Mouse (Mus musculus): ENCODE data around the gene Bcl2l15.

Gene Bcl2l15

DNA sequence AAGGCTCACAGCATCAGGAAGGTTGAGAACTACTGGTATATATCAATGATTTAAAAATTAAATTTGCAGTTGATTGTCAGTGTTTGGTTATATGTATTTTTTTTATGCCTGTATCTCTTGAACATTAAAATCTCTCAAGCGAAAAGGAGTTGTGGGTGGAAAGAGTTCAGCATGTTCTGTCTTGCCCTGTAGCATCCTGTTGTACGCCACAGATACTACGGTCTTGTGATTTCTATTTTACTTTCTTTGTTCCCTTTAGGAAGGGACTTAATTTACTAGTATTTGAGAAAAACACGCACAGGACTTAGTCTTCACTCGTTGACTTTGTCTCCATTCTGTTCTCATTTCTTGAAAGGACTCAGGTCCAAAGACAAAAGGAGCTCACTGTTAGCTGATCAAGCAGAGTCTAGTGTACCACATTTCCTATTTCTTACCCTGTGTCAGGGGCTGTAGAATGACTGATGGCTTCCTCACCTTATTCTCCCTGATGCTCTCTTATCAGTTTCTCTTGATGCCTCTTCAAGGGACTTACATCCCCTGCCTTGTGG, 35.1 kb downstream of the Bcl2l15 start:
- no peak for DNase-seq (ENCODE audit: low read depth, low spot score)

DNA sequence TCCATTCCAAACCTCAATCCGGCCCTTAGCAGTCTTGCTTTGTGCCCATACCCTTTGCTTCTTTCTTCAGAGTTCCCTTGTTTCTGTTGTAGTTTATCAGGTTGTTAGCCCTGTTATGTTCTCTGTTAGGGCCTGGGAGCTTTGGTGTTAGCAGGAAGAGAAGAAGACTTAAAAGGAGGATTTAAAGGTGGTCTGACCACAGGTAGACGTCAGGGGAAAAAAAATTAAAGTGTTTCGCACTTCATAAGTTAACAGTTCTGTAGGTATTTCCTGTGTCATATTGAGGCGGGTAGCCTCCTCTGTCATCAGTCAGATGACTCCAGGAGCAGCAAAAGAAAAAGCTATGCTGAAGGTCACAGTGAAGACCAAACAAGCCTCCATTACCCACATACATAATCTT, 35.6 kb downstream of the Bcl2l15 start:
- no peak for DNase-seq (ENCODE audit: low read depth, low spot score)

DNA sequence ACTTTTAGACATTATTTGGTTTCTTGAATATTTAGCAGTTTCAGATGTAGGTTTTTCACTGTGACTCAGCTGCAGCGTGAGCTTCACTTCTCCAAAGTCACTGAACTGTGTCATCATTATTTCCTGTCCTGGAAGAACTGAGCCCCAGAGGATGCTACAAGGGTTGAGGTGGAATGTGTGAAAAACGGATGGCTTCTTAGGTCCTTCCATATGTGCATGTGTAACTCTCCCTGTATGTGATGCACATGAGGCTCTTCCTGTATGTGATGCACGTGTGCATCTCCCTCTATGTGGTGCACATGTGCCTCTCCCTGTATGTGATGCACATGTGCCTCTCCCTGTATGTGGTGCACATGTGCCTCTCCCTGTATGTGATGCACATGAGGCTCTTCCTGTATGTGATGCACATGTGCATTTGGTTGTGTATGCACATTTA, 40.3 kb downstream of the Bcl2l15 start:
- DNase-seq (ENCODE audit: low read depth, low spot score) = no peak

DNA sequence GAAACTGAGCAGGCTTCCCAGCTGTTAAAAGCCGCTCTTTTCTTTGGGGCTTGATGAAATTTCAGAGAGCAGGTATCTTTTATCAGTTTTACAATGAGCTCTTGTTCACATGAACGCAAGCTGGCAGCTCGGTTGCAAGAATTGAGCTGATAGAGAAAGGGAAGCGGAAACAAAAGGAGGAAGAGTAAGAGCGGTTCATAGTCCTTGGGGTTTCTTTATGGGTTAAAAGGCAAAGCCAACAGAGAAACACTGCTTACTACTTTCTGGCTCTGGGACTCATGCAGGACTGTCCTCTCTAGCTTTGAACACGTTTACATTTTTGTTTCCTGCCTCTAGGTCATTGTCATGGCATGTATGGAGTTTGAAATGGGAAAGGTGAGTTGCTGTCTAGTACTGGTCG, 41.9 kb downstream of the Bcl2l15 start:
- no peak for DNase-seq (ENCODE audit: low read depth, low spot score)

DNA sequence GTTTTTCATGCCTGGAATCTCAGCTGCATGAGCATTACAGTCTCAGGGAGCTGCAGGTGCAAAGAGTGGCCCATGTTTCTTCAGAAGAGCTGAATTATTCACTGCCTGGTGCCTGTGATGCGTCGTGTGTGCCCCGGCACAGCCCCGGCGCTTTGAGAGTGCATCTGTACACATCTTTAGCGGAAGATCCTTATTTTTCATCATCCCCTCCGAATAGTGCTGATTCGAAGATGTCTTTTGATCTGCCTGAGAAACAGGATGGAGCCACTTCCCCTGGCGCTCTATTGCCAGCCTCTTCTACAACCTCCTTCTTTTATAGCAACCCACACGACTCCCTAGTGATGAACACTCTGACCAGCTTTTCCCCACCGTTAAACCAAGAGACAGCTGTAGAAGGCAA, 53.5 kb downstream of the Bcl2l15 start:
- no peak for DNase-seq (ENCODE audit: low read depth, low spot score)

DNA sequence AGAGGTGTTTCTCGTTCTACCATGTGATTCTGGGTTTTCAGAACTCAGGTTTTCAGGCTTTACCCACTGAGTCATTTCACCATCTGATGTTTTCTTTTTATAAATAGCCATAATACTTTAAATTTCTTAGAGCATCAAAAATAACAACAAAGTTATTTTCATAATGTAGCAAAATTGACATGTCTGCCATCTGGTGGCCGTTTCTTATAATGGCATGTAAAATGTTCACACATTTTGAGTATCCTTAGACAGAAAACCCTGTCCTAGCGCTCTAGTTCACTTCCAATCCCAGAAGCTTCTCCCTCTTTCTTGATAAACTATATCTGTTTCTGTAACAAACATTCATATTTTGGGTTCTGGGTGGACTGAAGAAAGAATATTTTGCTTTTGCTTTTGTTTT, 55.2 kb downstream of the Bcl2l15 start:
- no peak for DNase-seq (ENCODE audit: low read depth, low spot score)

DNA sequence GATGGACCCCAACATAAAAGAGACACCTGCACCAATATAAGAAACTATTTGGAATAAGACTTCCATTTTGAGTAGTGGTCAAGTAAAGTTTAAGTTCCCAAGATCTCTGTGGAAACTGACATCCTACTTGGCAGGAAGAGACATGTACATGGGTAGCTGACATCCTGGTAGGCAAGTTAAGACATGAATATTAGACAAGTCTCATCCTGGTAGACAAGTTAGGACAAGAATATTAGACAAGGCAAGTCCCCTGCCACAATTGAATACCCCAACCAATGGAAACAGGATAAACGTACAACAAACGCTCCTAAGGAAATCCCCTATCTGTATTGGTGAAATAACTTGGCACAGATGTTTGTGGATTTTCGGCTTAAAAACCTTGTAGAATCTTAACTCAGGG, 61.0 kb downstream of the Bcl2l15 start:
- no peak for DNase-seq (ENCODE audit: low read depth, low spot score)

Measured in WW6 (cell line).